Mouse (Mus musculus) cerebellum, adult 11 months (tissue): ENCODE data around the gene Rhot2.
A peak's percentile ranks its signal among the peaks of the same experiment; 100 is the strongest.
"Not testable (repeated sequence)": the region's sequence is repeated elsewhere in the genome, so short reads cannot be mapped to it uniquely, and the experiment has no call there.

Experiments used
- DNase-seq: peaks from one replicate; pipeline ENCODE4 v3.0.0; 2022

Rhot2 gene

GRCm38 (mm10) chr17:25874148-25874720 lies 29.6 kb upstream of the Rhot2 start:
- DNase-seq = no peak

- DNase-seq = no peak
Measured at GRCm38 (mm10) chr17:25873405-25874147, 28.9 kb upstream of the Rhot2 start.

- DNase-seq = no peak
Measured at GRCm38 (mm10) chr17:25872676-25873075, 28.0 kb upstream of the Rhot2 start.

- DNase-seq = not testable (repeated sequence)
Measured at GRCm38 (mm10) chr17:25871566-25871965, 26.9 kb upstream of the Rhot2 start.

GRCm38 (mm10) chr17:25869954-25870353 lies 25.3 kb upstream of the Rhot2 start:
- DNase-seq = no peak

GRCm38 (mm10) chr17:25869498-25869897 lies 24.8 kb upstream of the Rhot2 start:
- no peak for DNase-seq

GRCm38 (mm10) chr17:25868601-25869191 lies 24.0 kb upstream of the Rhot2 start, which contains the start of gene Mcrip2:
TSS of gene Mcrip2 (minus strand) at chr17:25868764.
- peak; percentile 81 for DNase-seq

- DNase-seq = peak; percentile 62
Measured at GRCm38 (mm10) chr17:25867836-25868600, 23.4 kb upstream of the Rhot2 start.

- DNase-seq = no peak
Measured at GRCm38 (mm10) chr17:25867509-25867835, 22.8 kb upstream of the Rhot2 start.

- no peak for DNase-seq
Measured at GRCm38 (mm10) chr17:25866172-25866571, 21.5 kb upstream of the Rhot2 start.

GRCm38 (mm10) chr17:25865288-25865687 lies 20.6 kb upstream of the Rhot2 start:
- DNase-seq = no peak

- no peak for DNase-seq
Measured at GRCm38 (mm10) chr17:25864311-25864710, 19.7 kb upstream of the Rhot2 start.

- DNase-seq = no peak
Measured at GRCm38 (mm10) chr17:25863681-25864080, 19.0 kb upstream of the Rhot2 start.

- DNase-seq = no peak
Measured at GRCm38 (mm10) chr17:25861704-25862612, 17.3 kb upstream of the Rhot2 start.

GRCm38 (mm10) chr17:25860832-25861703 lies 16.4 kb upstream of the Rhot2 start, which contains the start of gene Wdr90:
TSS of gene Wdr90 (minus strand) at chr17:25861501.
- DNase-seq = peak; percentile 85

- DNase-seq = no peak
Measured at GRCm38 (mm10) chr17:25860229-25860628, 15.6 kb upstream of the Rhot2 start.

- no peak for DNase-seq
Measured at GRCm38 (mm10) chr17:25843636-25844395, 835 bp downstream of the Rhot2 start.

- no peak for DNase-seq
Measured at GRCm38 (mm10) chr17:25843122-25843521, 1.5 kb downstream of the Rhot2 start.

- no peak for DNase-seq
Measured at GRCm38 (mm10) chr17:25842509-25842908, 2.1 kb downstream of the Rhot2 start.

GRCm38 (mm10) chr17:25841117-25841880 lies 3.4 kb downstream of the Rhot2 start, which contains the start of gene Gm20683:
TSS of gene Gm20683 (minus strand) at chr17:25841763.
- no peak for DNase-seq
